Mouse (Mus musculus) left cerebral cortex, postnatal 4 days (tissue): Measurements from ENCODE around the gene Gm47959. TPM values are rescaled to one million over a fixed set of nuclear protein-coding genes. Genes with fewer than 3 reads are reported as not detected.
"Not testable (repeated sequence)": the region's sequence is repeated elsewhere in the genome, so short reads cannot be mapped to it uniquely, and the experiment has no call there.

ENCODE experiments used
- DNase-seq: peaks from one replicate; pipeline ENCODE4 v3.0.0-alpha.2; 2022
- intact Hi-C: fragments of 180-260 bp; cut with DNase I; formaldehyde crosslinking; loops from one replicate; pipeline ENCODE4 v1.15.1; 2025
- total RNA-seq, 2 experiments: library from RNA; stranded (reverse); gene quantifications; 2 replicates each; pipeline ENCODE4 v1.2.3; 2021

Gm47959 gene
- total RNA-seq = not detected

DNA sequence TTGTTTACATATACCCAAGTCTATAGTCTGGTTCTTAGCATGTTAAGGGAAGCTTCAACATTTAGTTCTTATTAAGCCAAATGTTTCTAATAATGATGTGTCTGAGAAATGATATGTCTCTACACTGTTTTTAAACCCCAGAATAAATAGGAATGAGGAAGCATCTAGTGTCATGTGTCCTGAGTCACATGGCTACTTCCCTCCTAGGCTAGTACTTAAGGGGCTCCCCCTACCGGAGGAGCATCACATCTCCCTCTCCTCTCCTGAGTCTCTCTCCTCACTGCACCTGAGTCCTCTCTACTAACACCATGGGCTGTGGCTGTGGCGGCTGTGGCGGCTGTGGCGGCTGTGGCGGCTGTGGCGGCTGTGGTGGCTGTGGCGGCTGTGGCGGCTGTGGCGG, at the start of gene Gm47959:
Gm47959 (plus strand) TSS at position 243 of the 400 bp plus-strand sequence.
- DNase-seq, intact Hi-C loops: not testable (repeated sequence)

DNA sequence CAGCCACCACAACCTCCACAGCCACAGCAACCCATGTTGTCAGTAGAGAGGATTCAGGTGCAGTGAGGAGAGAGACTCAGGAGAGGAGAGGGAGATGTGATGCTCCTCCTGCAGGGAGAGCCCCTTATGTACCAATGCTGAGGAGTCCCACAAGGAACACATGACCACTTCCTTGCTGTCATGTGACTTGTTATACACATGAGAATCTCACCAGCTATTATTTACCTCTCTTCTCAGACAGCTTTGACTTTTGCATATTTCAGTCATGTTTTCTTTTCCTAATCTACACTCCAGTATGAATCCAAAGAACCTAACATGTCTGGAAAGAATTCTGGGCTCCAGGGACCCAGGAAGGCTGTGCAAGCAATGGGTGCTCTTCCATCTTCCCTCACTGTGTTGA, 44.4 kb upstream of the Gm47959 start, which contains the start of gene Gm7544:
Gm7544 (minus strand) TSS at position 101 of the 400 bp plus-strand sequence.
- intact Hi-C loops, DNase-seq: not testable (repeated sequence)

DNA sequence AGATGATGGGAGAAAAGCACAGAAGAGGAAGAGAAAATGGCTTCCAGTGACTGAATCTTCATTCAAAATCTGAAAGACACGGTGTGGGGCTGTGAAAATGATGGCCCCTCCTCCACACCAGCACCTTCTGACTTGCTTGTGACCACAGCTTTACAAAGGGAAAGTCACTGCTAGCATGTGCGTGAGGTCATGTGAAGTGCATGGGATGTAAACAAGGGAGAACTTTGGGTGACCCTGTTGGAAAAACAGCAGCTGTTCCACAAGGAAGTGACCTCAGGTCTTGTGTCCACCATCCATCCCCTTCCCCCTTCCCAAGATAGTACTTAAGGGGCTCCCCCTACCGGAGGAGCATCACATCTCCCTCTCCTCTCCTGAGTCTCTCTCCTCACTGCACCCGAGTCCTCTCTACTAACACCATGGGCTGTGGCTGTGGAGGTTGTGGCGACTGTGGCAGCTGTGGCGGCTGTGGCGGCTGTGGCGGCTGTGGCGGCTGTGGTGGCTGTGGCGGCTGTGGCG, 40.4 kb upstream of the Gm47959 start, which contains the start of gene Gm47955:
Gm47955 (plus strand) TSS at position 417 of the 516 bp plus-strand sequence.
- intact Hi-C loops = no loop called here
- DNase-seq = no peak

DNA sequence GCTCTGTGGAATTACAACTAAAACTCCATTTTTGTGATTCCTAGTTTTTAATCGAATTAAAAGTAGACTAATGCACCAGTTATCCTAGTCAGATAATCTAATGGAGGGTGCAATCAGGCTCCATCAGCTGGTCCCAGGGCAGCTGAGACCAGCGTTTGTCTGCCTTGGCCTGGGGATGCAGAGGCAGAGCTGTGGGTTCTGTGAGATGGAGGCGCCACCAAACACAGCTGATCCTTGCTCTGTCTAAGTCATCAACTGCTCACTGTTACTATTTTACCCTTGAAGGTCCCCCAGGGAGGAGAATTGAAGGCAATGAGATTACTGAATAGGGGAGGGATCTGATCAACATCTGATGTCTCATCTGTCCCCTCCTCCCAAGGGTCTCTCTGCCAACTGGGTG, 33.9 kb upstream of the Gm47959 start:
- no peak for DNase-seq
- intact Hi-C loops = no loop called here

DNA sequence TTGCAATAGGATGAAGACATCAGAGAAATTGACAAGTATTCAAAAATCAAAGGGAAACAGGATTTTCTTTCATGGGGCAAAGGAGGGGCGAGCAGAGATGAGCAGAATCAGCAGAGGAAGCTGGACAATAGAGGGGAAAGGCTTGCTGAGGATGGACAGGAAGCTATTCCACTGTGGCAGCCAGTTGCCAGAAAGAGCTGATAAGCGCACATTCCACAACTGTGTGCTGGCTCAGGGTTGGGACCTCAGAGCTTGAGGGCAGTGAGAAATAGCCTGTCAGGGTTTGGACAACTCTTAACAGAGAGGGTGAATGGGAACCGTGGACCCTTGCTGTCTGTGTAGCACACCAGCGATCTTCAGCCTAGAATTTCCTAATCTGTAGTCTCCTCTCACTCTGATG, 28.3 kb upstream of the Gm47959 start:
- intact Hi-C loops = no loop called here
- no peak for DNase-seq

DNA sequence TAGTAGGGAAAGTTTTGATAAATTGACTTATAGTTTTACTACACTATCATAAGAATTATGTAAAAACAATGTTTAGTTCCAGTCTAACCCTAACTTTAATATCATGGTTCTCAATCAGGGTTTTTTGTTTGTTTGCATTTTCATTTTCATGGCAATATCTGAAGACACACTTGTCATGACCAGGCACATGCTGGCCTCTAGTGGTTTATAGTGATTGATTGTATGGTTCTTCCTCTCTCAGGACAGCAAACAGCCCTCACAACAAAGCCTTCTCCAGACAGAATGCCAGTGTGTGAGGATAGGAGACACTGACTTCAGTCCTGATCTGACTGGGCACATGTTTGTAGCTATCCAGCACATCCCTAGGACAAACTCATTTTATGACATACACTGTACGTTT, 27.1 kb upstream of the Gm47959 start:
- no peak for DNase-seq
- intact Hi-C loops = no loop called here

DNA sequence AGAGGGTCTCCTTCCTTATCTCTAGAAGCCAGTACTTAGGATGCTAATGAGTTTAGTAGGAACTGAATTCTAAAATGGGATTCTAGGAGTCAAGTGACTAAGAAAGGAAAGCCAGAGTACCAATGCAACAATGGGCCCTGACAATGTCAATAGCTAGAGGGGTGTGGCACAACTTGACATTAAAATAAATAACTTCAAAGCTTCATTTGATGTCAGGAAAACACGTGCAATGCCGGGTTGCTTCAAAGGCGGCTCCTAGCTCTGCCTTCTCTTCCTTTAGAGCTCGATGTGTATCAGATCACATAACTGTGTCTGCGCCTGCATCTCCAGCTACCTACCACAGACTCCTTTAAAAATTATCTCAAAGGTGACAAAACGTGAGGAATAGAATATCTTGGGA, 26.4 kb upstream of the Gm47959 start:
- DNase-seq = no peak
- intact Hi-C loops = no loop called here

DNA sequence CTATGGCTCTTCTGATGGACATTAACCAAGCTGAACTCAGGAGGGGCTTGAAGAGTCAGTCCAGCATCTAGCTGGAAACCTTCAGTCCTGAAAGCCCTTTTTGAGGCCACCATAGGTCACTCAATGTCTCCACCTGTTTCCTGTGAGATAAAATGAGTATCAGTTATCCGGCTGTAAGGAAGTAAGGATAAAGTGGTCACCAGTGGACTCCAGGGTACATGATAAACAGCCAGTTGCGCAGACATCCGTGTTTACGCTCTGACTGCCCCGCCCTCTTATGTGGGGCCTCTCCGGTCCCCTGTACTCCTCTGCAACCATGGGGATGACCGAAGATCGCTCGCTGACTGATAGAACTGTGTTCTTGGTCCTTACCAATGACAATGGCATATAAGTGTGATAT, 26.0 kb upstream of the Gm47959 start:
- DNase-seq = no peak
- intact Hi-C loops = no loop called here

DNA sequence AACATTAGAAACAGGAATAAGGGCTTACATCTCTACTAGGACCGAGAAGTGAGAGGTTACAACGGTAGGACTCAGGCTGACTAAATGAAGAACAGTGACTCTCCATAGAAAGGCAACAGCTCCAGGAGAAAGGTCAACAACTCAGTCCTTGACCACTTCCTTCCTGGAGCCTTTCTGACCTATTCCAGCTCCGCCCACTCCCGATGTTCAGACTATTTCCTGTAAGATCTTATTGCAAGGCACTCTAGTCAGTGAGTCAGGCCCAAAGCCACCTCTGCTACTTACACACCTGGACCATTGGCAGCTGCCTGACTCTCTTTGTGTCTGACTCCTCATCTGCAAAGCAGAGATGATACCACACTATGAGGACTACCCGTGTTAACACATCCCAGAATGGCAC, 24.6 kb upstream of the Gm47959 start:
- DNase-seq = no peak
- intact Hi-C loops = loop anchor here (5.0 kb wide), 2 partner anchors 128 to 178 kb away; no protein-coding TSS in a partner anchor

DNA sequence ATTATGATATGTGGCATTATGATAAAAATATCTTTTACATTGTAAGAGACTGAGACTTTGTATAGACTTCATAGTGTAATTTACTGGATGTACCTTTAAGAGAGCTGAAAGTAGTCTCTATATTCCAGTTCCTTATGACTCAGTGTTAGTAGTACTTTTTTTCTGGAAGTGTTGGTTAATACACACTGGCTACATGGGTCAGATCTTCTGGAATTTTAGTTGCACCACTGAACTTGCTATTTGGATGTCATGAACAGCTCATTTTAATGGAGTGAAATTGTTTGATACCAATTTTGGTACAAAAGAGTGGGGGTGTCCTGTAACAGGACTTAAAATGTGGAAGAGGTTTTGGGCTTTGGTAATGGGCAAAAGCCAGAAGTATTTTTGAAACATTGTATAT, 22.5 kb upstream of the Gm47959 start:
- no peak for DNase-seq
- intact Hi-C loops = loop anchor here (5.0 kb wide), 2 partner anchors 131 to 181 kb away; no protein-coding TSS in a partner anchor

DNA sequence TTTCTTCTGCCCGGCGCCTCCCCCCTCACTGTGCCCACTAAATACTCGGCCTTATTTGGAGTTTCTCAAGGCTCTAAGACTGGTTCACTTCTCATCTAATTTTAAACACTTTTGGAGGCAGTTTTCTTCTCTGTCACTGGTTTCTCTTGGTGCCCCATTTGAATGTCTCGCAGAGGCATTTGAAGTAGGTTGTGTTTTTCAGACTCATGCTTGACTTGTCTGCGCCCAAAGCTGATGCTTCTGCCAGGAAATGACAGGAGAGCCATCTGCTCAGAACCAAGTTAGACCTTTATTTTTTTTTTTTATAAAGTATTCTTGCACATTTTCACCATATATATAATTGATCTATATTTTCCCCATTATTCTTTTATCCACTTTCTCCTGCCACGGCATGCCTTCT, 13.6 kb upstream of the Gm47959 start:
- DNase-seq = no peak
- intact Hi-C loops = loop anchor here (5.0 kb wide), 1 partner anchor 199 kb away; no protein-coding TSS in a partner anchor

DNA sequence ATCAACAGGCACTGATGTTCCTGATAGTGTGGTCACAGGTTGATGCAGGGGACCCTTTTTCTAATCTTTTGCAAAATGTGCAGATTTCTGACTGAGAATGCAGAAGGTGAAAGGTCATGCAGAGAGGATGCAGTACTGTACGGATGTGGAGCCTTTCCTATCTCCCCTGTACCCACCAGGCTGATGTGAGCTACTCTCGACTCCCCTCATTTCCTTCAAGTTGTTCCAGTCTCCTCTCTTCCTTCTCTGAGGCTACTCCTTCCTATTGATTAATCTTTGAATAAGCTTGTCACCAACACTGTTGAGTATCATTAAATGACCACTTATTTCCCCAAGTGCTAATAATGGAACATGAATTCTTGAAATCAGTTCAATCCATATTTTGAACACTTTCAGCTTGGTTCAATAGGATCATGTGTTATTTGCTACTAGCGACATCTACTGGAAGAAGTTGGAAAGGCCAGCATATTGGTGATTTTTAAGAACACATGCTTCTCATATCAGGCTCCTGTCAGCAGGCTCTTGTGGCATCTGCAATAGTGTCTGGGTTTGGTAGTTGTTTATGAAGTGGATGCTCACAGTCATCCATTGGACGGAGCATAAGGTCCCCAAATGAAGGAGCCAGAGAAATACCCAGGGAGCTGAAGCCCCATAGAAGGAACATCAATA, 12.7 kb upstream of the Gm47959 start:
- no peak for DNase-seq
- intact Hi-C loops = loop anchor here (5.0 kb wide), 1 partner anchor 200 kb away; no protein-coding TSS in a partner anchor

DNA sequence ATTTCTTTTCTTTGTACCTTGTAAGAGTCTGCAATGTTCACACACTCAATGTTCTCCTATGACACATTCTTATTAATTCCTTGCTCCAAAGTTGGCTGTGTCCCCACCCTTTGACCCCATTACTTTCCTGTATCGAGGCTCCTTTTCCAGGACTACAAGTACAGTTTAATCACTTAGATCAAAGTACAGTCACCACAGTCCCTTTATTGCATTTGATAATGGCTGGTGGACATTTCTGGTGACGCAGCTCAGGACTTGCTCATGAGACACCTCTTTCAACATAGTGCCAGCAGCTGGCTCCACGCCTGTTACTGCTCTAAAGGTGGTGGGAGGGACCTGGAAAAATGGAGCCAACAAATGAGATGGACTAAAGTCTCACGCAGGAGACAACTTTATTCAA, 9.3 kb upstream of the Gm47959 start:
- intact Hi-C loops = no loop called here
- DNase-seq = no peak

DNA sequence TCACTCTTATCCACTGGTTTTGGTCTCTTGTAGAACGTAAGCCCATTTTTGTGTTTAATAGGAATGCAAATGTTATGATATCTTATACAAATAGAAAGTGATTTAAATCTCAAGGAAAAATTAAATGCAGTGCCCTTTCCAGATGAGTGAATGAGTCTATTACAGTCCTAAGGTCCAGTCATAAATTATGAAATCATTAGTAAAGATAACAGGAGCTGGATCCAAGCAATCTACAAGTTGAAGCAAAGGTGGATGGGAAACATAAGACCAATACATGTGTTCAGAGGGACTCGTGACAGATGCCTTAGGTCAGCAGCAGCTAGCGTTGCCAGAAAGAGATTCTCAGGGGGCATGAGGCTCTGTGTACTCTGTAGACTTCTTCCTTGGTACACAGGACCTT, 8.8 kb upstream of the Gm47959 start:
- no peak for DNase-seq
- intact Hi-C loops = no loop called here

DNA sequence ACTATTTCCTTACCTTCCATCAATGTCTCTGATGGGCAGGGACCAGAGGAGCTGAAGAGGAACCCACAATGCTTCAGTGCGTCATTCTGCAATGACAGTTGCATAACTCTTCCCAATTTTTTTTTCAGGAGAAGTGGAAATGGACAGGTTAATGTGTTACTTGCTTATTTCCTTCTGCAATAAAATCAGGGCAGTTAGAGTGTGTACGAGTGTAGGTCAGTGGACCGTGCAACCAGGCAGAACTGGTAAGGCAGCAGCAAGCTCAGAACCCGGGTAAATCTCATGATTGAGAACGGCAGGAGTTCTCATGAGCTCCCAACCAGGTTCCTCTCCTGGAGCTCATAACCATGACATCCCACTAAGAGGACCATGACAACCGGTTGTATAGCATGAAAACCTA, 8.3 kb upstream of the Gm47959 start:
- intact Hi-C loops = no loop called here
- no peak for DNase-seq

DNA sequence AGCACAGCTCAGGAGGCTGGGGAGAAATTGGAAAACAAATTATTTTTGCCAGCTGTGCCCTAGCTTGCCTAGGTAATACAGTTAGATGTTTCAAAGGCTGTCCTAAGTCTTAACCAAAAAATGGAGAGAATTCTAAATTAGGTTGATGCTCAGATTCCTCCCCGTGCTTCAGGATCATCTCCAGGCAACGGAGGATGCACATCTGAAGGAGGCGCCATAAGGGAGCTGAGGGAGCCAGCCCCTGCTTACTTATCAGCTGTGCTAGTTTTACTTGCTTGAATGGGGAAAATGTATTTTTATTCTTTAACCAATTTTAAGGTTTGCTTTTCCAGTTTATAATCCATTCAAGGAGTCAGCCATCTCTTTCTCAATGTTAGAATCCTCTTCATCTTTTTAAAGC, 6.4 kb upstream of the Gm47959 start:
- intact Hi-C loops = no loop called here
- DNase-seq = no peak

DNA sequence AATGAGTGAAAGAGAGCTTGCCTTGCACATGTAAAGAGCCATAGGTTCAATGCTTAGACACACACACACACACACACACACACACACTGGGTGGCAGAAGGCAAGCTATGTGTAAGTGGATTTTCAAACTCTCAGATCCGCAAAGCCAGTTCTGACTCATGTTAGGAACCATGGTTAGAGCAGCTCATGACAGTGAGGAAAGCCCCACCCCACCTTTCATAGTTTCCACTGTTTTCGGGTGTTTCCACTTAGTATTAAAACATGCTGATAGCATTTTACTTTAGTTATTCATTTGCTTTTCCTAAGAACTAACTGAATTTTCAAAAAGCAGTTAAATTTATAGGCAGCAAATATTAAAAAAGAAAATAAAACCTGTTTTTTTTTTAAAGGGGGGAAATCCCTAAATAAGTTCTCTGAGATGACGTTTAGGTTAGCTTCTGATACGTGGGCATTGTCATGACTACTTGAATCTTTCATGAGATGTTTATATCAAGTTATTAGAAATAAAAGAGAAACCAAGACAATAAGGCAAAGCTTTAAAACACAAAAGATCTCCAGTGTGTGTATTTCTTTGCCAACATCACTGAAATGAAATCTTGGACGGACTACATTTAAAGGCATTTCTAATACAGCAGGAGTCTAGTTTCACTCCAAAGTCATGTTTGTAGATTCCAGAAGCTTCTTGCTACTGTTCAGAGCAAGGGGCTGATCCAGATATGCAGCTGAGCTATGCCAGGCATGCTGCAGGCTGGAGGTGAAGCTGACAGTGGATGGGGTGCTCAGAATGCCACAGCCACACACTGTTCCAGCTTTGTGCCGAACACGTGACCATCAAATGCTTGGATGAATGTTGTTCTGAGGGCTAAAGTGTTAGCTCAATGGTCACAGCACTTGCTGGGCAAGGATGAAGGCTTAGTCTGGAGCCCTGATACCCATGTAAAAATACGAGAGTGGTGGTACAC, 6.2 kb downstream of the Gm47959 start:
- no peak for DNase-seq
- intact Hi-C loops = no loop called here

DNA sequence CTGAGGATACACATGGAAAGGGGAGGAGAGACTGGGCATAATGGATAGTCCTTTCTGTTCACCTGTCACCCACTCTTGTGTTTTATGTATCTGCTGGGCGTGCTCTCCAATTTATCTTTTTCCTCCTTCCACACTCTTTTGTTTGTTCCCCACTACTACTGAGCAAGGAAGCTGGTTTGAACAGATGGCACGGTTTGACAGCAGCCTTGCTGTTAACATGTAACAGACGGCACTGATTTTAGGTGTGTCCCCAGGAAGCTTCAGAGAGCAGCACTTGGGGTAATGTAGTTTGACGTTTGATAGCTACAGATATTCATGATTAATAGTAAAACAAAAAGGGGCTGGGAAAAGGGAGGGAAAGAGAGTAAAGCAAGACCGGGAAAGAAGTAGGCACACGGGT, 7.1 kb downstream of the Gm47959 start:
- intact Hi-C loops = no loop called here
- DNase-seq = no peak

DNA sequence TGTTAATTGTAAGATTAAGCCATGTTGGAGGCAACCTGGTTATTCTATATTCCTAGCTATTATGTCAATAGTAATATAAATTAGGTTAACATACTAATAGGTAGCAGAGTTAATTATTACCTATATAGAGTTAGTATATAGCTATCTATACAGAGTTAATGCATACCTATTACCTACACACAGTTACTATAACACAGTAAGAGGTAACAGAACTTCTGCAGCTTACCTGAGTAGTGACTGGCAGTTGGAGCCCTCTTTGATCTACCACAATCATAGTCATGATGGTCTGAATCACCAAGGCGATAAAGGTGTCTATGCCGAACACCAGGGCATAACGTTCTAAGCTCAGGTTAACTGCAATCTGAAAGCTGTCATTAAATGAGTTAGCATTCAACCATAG, 14.1 kb downstream of the Gm47959 start:
- DNase-seq = no peak
- intact Hi-C loops = no loop called here

DNA sequence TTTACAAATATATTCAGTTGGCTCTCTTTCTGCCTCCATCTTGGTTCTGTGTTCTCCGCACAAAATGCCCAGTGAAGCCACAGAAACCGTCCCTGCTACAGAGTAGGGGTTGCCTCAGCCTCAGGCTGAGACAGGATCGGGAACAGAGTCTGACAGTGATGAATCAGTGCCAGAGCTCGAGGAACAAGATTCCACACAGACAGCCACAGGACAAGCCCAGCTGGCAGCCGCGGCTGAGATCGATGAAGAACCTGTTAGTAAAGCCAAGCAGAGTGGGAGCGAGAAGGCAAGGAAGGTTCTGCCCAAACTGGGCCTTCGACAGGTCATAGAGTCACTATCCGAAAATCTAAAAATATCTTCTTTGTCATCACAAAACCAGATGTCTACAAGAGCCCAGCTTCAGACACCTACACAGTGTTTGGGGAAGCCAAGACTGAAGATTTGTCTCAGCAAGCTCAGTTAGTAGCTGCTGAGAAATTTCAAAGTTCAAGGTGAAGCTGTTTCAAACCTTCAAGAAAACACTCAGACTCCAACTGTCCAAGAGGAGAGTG, 15.1 kb downstream of the Gm47959 start:
- intact Hi-C loops = no loop called here
- DNase-seq = no peak

DNA sequence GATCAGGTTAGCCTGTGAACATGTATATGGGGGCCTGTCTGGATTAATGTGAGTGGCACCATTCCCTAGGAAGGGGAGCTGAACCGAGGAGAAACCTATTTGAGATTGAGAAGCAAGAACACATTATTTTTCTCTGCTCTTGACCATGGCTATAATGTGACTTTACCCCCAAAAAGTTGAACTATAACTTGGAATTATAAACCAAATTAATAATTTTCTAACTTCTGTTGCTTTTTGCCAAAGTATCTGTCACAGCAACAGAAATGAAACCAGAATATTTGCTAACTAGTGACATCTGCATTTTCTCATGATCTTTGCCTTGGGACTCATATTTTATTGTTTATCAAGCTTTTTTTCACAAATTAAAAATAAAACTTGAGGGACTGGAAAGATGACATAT, 16.2 kb downstream of the Gm47959 start:
- DNase-seq = no peak
- intact Hi-C loops = no loop called here
